Mouse (Mus musculus): Measurements from ENCODE around the gene Padi6.

DNA sequence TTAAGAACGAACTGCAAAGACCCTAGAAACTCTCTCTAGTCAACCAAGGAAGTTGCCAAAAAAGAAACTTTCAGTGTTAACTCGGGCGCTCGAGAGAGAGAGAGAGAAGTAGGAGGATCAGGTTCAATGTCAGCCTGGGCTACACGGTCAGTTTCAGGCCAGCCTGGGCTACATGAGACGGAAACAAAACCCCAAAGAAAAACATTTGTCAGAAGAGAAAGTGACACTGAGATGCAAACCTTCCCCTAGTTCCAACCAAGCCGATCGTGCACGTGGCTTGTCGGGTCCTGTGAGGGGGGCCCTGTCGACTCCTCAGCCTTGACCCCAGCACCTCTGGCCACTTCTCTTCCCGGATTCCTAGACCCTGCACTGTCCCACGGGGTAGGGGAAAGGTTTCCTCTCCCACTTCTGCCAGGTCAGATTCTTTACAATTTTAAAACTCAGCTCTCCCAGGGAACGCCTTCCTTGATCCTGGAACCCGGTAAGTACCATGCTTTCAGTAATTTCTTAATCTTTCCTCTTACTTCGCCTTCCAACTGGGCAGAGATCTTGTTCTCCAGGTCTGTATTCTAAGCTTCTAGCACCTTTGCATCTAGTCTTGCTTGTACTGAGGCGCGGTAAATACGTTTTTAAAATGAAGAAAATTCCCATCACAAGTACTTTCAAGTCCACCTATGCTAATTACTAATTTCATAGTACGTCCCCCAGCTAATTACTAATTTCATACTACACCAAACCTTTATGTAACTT, 42.0 kb downstream of the Padi6 start, which contains the start of gene Rcc2:
- TF ChIP-seq CTCF (IDR thresholded peaks at IDR 0.05; ENCODE audit: borderline replicate concordance, extremely low read depth, insufficient read depth, insufficient read length) (no peak), POLR2A (IDR thresholded peaks at IDR 0.05; ENCODE audit: borderline replicate concordance, extremely low read depth, insufficient read depth, insufficient read length, poor library complexity, severe bottlenecking) (no peak)
